Mouse (Mus musculus) duodenum, adult 2 months (tissue): ENCODE results near the gene Btbd35f30. TPM values are rescaled to one million over a fixed set of nuclear protein-coding genes. Genes with fewer than 3 reads are reported as not detected.

Experiments used
- polyA plus RNA-seq: library from polyadenylated mRNA; depleted of rRNA; stranded (reverse); fragments of >200 nt; gene quantifications from 2 replicates; pipeline ENCODE4 v1.2.3, GENCODE M21; 2012; ENCODE audit warnings: low replicate concordance; rRNA removed

Gene Btbd35f30
- not detected in 2 replicates for polyA plus RNA-seq

GRCm38 (mm10) chrX:32894325-32894724, at the start of gene Btbd35f30:
Gene Btbd35f30 (plus strand): TSS chrX:32894625.

DNA sequence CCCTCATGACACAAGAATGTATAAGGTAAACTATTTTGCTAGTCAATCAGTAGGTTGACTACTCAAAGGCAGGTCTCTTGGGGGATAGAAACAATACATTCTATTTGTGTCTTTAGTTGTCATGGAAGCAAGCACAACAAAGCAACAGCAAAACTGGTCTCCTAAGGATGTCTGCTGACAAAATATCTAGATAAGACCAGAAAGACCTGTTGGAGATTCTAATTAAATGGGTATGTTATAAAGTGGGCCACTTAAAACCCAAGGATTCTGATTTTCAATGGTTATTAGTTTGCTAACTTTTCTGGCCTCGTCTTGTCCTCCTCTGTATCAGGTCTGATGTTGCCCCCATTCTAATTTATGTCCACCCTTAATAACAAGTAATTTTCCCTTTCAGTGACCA, 47.0 kb downstream of the Btbd35f30 start, which contains the start of gene Gm21789:
Gene Gm21789, plus strand, starts transcription at position 301 of the 400 bp plus-strand sequence.

Other genes with a start within 250 kb of the Btbd35f30 start
- gene Gm5926, start 243.9 kb upstream of the Btbd35f30 start, polyA plus RNA-seq: not detected in 2 replicates
- not detected in 2 replicates for gene Btbd35f21, start 168.5 kb upstream of the Btbd35f30 start, polyA plus RNA-seq
- not detected in 2 replicates for gene Gm21789, start 47.1 kb downstream of the Btbd35f30 start, polyA plus RNA-seq
- not detected in 2 replicates for gene Btbd35f5, start 79.3 kb downstream of the Btbd35f30 start, polyA plus RNA-seq